Mouse (Mus musculus) midbrain, embryonic 15.5 days (tissue): ENCODE results near the gene Sec31a. TPM values are rescaled to one million over a fixed set of nuclear protein-coding genes. Genes with fewer than 3 reads are reported as not detected.

Experiments
- ATAC-seq: fragments of 200-750 bp; cut with Nextera tagmentation; replicated peaks from 2 replicates; pipeline ENCODE4 v1.8.0; 2017; ENCODE audit warnings: moderate TSS enrichment
- H3K27ac ChIP-seq: fragments of 300-500 bp; sonication (generic); 2 replicates; pipeline ENCODE4 v1.5.1; 2015; ENCODE audit warnings: mild to moderate bottlenecking, inconsistent platforms
- H3K27me3 ChIP-seq: fragments of 300-500 bp; sonication (generic); replicated peaks from 2 replicates; pipeline ENCODE4 v1.6.1; 2015; ENCODE audit warnings: inconsistent platforms
- H3K36me3 ChIP-seq: fragments of 300-500 bp; sonication (generic); replicated peaks from 2 replicates; pipeline ENCODE4 v1.6.1; 2015; ENCODE audit warnings: inconsistent platforms
- H3K4me1 ChIP-seq: fragments of 300-500 bp; sonication (generic); 2 replicates; pipeline ENCODE4 v1.6.1; 2015; ENCODE audit warnings: inconsistent platforms
- H3K4me2 ChIP-seq: fragments of 300-500 bp; sonication (generic); 2 replicates; pipeline ENCODE4 v1.6.1; 2015; ENCODE audit warnings: inconsistent platforms, mild to moderate bottlenecking, moderate library complexity
- H3K4me3 ChIP-seq: fragments of 300-500 bp; sonication (generic); 2 replicates; pipeline ENCODE4 v1.5.1; 2015; ENCODE audit warnings: mild to moderate bottlenecking, inconsistent platforms
- H3K9ac ChIP-seq: fragments of 300-500 bp; sonication (generic); 2 replicates; pipeline ENCODE4 v1.6.1; 2015; ENCODE audit warnings: mild to moderate bottlenecking, inconsistent platforms
- H3K9me3 ChIP-seq: fragments of 300-500 bp; sonication (generic); 2 replicates; pipeline ENCODE4 v1.6.1; 2016; ENCODE audit warnings: inconsistent platforms
- WGBS: fragments of 180-500 bp; shearing (Covaris S2); methylation state at CpG from one replicate; pipeline ENCODE4 v1.1.7; 2015; ENCODE audit warnings: mixed read lengths; 5-methylcytosine and 5-hydroxymethylcytosine counted together
- polyA plus RNA-seq: library from polyadenylated mRNA; unstranded; fragments of >200 nt; fragmentation: Nextera tagmentation; extraction: Ambion mirVana; gene quantifications from 2 replicates; pipeline ENCODE4 v1.2.1, GENCODE M21; 2015

Sec31a gene
- 101 and 102 TPM in 2 replicates for polyA plus RNA-seq

- WGBS, result under 1% methylated on average over 81 of the region's 82 CpGs
- Histone ChIP-seq H3K9ac (peak within 1 kb of the TSS; percentile 69), H3K36me3 (peaks cover 24% of the 10 kb centered on the region), H3K4me1 (peaks cover 19% of the 10 kb centered on the region), H3K27me3 (no peaks in the 10 kb centered on the region), H3K9me3 (no peaks in the 10 kb centered on the region), H3K4me3 (peak within 1 kb of the TSS; percentile 87), H3K27ac (peak within 1 kb of the TSS; percentile 78), H3K4me2 (peak within 1 kb of the TSS; percentile 58)
- peak; percentile 98 for ATAC-seq
Measured at GRCm38 (mm10) chr5:100415761-100416590, at the start of gene Sec31a. Gene Sec31a, minus strand, starts transcription at chr5:100416234.

DNA sequence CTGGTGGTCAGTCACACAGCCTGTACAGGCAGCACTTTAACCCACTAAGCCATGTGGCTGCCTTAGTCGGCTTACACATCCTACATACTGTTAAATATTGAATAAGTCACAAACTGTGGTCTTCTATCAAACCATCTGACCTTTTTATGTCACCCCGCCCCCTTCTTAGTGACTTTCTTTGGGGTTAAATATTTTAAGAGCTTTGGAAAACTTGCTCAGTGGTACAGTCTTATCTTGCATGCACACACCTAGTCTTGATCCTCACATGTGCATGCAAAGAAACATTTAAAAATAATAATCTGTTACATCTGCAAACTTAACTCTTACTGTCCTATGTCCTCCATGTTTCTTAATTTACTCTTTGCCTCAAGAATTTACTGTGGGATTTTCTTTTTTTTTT lies 46.3 kb upstream of the Sec31a start:
- H3K4me1 ChIP-seq, result no peaks in the 10 kb centered on the region
- no peaks in the 10 kb centered on the region for H3K9me3 ChIP-seq
- WGBS, result 90% methylated on average over 2 of the region's 2 CpGs
- H3K36me3 ChIP-seq, result peaks cover 13% of the 10 kb centered on the region; the same call in 1 of the 2 replicates
- no peak overlapping the region for H3K4me2 ChIP-seq
- H3K27me3 ChIP-seq, result no peaks in the 10 kb centered on the region
- H3K27ac ChIP-seq, result no peak overlapping the region
- no peak for ATAC-seq
- no peak overlapping the region for H3K9ac ChIP-seq
- H3K4me3 ChIP-seq, result no peak overlapping the region

DNA sequence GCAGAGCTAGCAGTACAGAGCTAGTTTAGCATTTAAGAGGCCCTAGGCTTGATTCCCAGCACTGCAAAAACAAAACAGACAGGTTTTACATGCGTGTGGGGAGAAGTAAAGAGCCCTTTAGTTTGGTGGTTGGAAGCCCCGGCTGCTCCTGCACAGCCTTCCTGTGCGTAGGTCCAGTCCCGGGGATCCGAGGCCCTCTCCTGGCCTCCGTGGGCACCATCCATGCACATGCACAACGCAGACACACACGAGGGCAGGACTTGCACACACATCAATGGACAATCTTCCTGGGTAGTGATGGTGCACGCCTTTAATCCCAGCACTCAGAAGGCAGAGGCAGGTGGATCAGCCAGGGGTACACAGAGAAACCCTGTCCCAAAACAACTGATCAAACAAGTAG lies 45.5 kb upstream of the Sec31a start:
- Histone ChIP-seq H3K27me3 (no peaks in the 10 kb centered on the region), H3K4me3 (no peak overlapping the region), H3K4me1 (no peaks in the 10 kb centered on the region), H3K4me2 (no peak overlapping the region), H3K9me3 (no peaks in the 10 kb centered on the region), H3K27ac (no peak overlapping the region), H3K9ac (no peak overlapping the region), H3K36me3 (peaks cover 13% of the 10 kb centered on the region; the same call in 1 of the 2 replicates)
- 95% methylated on average over 9 of the region's 9 CpGs for WGBS
- ATAC-seq, result no peak

DNA sequence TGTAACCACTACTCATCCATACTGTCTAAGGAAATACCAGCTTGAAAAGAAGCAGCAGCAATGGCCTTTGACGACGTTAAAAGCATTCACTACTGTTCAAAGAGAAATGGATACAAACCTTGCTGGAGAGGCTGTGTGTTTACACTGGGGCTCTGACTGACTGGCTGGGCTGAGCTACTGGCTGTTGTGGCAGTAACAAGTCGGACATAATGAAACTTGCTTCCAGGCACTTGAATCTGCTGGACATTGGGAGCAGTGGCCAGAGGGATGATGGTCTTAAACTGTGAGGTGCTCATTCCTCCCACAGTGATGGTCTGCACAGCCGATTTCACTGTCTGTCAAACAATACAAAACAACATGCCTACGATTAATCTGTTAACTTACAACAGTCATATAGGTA lies 43.4 kb upstream of the Sec31a start:
- H3K9me3 ChIP-seq, result no peaks in the 10 kb centered on the region
- no peak for ATAC-seq
- H3K4me1 ChIP-seq, result no peaks in the 10 kb centered on the region
- H3K36me3 ChIP-seq, result peaks cover 13% of the 10 kb centered on the region; the same call in 1 of the 2 replicates
- H3K27me3 ChIP-seq, result no peaks in the 10 kb centered on the region
- no peak overlapping the region for H3K4me3 ChIP-seq
- H3K27ac ChIP-seq, result no peak overlapping the region
- 96% methylated on average over 5 of the region's 5 CpGs for WGBS
- H3K9ac ChIP-seq, result no peak overlapping the region
- no peak overlapping the region for H3K4me2 ChIP-seq

DNA sequence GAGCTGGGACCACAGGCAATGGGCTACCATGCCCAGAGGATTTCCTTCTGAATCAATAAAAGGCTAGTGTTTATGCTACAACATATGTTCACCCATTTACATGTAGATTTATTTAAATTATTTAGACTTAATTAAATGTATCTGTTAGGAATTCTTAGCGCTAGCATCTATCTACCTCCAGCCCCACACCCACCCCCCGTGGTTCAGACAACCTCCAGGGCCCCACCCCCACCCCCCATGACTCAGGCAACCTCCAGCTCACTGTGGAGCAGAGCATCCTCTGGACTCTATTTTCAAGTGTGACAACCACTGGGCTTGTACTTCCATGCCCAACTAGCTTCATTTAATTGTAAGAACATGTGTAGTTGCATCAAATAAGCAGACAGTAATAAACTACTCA lies 35.8 kb upstream of the Sec31a start:
- no peak overlapping the region for H3K4me3 ChIP-seq
- H3K4me1 ChIP-seq, result no peaks in the 10 kb centered on the region
- no peak for ATAC-seq
- H3K36me3 ChIP-seq, result peaks cover 10% of the 10 kb centered on the region; the same call in 1 of the 2 replicates
- no peaks in the 10 kb centered on the region for H3K9me3 ChIP-seq
- H3K27ac ChIP-seq, result no peak overlapping the region
- H3K27me3 ChIP-seq, result no peaks in the 10 kb centered on the region
- no peak overlapping the region for H3K4me2 ChIP-seq
- H3K9ac ChIP-seq, result no peak overlapping the region
- 71% methylated on average over 2 of the region's 2 CpGs for WGBS

DNA sequence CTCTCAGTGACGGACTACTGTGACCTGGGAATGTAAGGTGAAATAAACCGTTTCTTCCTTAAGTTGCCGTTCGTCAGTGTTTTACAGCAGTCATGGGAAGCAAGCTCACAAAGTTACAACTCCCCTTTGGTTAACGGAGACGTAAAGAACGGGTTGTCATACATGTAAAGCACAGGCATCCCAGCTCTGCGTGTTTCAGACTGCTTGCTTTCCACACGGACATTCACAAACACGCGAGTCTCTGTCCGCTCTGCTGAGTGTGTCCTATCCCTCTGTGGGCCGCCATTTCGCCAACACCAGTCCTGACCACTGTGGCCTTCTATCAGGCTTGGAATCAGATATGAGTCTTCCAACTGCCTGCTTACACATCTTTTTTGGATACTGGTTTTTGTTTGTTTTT lies 22.8 kb upstream of the Sec31a start:
- Histone ChIP-seq H3K4me1 (no peaks in the 10 kb centered on the region), H3K9me3 (no peaks in the 10 kb centered on the region), H3K36me3 (no peaks in the 10 kb centered on the region), H3K4me3 (no peak overlapping the region), H3K9ac (no peak overlapping the region), H3K27me3 (no peaks in the 10 kb centered on the region), H3K27ac (no peak overlapping the region), H3K4me2 (no peak overlapping the region)
- WGBS, result 96% methylated on average over 14 of the region's 14 CpGs
- ATAC-seq, result no peak

- H3K4me2 ChIP-seq, result no peak overlapping the region
- no peak for ATAC-seq
- H3K4me3 ChIP-seq, result no peak overlapping the region
- no peaks in the 10 kb centered on the region for H3K4me1 ChIP-seq
- H3K36me3 ChIP-seq, result no peaks in the 10 kb centered on the region
- no peak overlapping the region for H3K27ac ChIP-seq
- 95% methylated on average over 5 of the region's 5 CpGs for WGBS
- no peaks in the 10 kb centered on the region for H3K27me3 ChIP-seq
- no peak overlapping the region for H3K9ac ChIP-seq
- H3K9me3 ChIP-seq, result no peaks in the 10 kb centered on the region
Measured at GRCm38 (mm10) chr5:100437917-100438316, 21.9 kb upstream of the Sec31a start.

DNA sequence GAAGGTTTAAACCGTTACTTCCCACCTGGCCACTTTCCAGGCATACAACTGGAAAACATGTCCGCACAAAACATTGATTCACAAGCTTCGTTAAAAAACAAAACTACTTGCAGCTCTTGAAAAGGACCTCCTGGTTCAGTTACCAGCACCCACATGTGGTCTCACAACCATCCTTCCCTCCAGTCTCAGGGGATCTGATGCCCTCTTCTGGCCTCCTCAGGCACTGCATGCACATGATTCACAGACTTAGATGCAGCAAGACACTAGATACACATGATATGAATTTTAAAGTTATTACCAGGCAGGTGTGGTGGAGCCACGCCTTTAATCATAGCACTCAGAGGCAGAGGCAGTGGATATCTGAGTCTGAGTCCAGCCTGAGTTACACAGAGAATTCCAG lies 21.1 kb upstream of the Sec31a start:
- H3K27ac ChIP-seq, result no peak overlapping the region
- no peak overlapping the region for H3K4me3 ChIP-seq
- H3K27me3 ChIP-seq, result no peaks in the 10 kb centered on the region
- no peak overlapping the region for H3K4me2 ChIP-seq
- WGBS, result 97% methylated on average over 4 of the region's 4 CpGs
- ATAC-seq, result no peak
- no peaks in the 10 kb centered on the region for H3K36me3 ChIP-seq
- H3K9ac ChIP-seq, result no peak overlapping the region
- no peaks in the 10 kb centered on the region for H3K4me1 ChIP-seq
- no peaks in the 10 kb centered on the region for H3K9me3 ChIP-seq

GRCm38 (mm10) chr5:100430966-100431365 lies 14.9 kb upstream of the Sec31a start:
- H3K4me3 ChIP-seq, result no peak overlapping the region
- no peak overlapping the region for H3K9ac ChIP-seq
- H3K27ac ChIP-seq, result no peak overlapping the region
- peaks cover 35% of the 10 kb centered on the region for H3K4me1 ChIP-seq
- 78% methylated on average over 2 of the region's 2 CpGs for WGBS
- no peak for ATAC-seq
- no peaks in the 10 kb centered on the region for H3K27me3 ChIP-seq
- no peaks in the 10 kb centered on the region for H3K9me3 ChIP-seq
- no peak overlapping the region for H3K4me2 ChIP-seq
- H3K36me3 ChIP-seq, result 0 out of 2 replicates have a peak, but pooled peaks cover 5% of the 10 kb centered on the region

- no peak; the same call in 1 of the 2 replicates for ATAC-seq
- Histone ChIP-seq H3K4me1 (peaks cover 38% of the 10 kb centered on the region), H3K4me2 (peak overlapping the region; percentile 76), H3K9me3 (no peaks in the 10 kb centered on the region), H3K36me3 (0 out of 2 replicates have a peak, but pooled peaks cover 5% of the 10 kb centered on the region), H3K4me3 (peak overlapping the region; percentile 68), H3K9ac (peak overlapping the region; percentile 80), H3K27me3 (no peaks in the 10 kb centered on the region), H3K27ac (peak overlapping the region; percentile 95)
- WGBS, result 2% methylated on average over 11 of the region's 11 CpGs
Measured at GRCm38 (mm10) chr5:100430076-100430390, 14.0 kb upstream of the Sec31a start.

GRCm38 (mm10) chr5:100429344-100430075 lies 13.5 kb upstream of the Sec31a start:
- Histone ChIP-seq H3K27ac (peak overlapping the region; percentile 95), H3K4me3 (peak overlapping the region; percentile 68), H3K27me3 (no peaks in the 10 kb centered on the region), H3K9me3 (no peaks in the 10 kb centered on the region), H3K4me1 (peaks cover 43% of the 10 kb centered on the region), H3K9ac (peak overlapping the region; percentile 92), H3K4me2 (peak overlapping the region; percentile 76), H3K36me3 (peaks cover 5% of the 10 kb centered on the region; the same call in 1 of the 2 replicates)
- under 1% methylated on average over 53 of the region's 53 CpGs for WGBS
- peak; percentile 99 for ATAC-seq

DNA sequence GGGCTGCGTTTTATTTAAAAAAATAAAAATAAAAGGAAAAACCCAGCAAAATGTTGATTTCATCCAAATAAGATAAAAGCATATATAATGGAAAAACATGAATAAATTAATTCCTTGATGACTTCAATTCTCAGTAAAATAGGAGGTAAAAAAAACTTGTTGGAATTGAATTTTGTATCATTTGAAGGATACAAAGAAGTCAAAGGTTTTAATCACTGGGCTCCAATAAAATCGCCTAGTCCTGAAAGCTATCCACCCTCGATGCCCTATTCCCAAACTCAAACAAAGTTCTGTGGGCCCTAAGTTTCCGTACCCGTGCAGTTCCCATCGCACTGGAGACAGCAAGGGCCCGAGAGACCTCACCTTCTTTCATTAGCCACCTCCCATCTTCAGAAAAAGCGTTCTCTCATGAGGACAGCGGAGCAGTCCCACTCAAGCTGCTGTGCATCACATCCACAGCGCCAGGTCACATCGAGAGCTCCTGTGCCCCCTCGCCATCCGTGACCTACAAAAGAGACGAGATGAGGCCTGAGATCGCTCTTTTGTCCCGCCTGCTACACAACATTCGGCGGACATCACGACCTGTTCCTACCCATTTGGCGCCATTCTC lies 12.8 kb upstream of the Sec31a start:
- Histone ChIP-seq H3K9ac (peak overlapping the region; percentile 92), H3K4me3 (peak overlapping the region; percentile 68), H3K27ac (peak overlapping the region; percentile 95), H3K36me3 (peaks cover 5% of the 10 kb centered on the region; the same call in 1 of the 2 replicates), H3K4me2 (peak overlapping the region; percentile 76), H3K9me3 (no peaks in the 10 kb centered on the region), H3K27me3 (no peaks in the 10 kb centered on the region), H3K4me1 (peaks cover 50% of the 10 kb centered on the region)
- peak; percentile 64 for ATAC-seq
- under 1% methylated on average over 20 of the region's 20 CpGs for WGBS
